Mouse (Mus musculus) frontal cortex, postnatal 14 days (tissue): Measurements from ENCODE around the gene Pon1.
"Not testable (repeated sequence)": the region's sequence is repeated elsewhere in the genome, so short reads cannot be mapped to it uniquely, and the experiment has no call there.

Source experiments
- DNase-seq, 2 experiments: peaks; one replicate each; pipeline ENCODE4 v3.0.0; 2022; ENCODE audit warnings: low spot score in 2 of 2

Gene Pon1

GRCm38 (mm10) chr6:5193693-5194092 is at the start of gene Pon1:
Pon1 (minus strand) TSS chr6:5193946.
- no peak for DNase-seq

- DNase-seq = no peak
Observed at GRCm38 (mm10) chr6:5238799-5239198, 45.1 kb upstream of the Pon1 start.

GRCm38 (mm10) chr6:5237510-5237909 is 43.8 kb upstream of the Pon1 start:
- no peak for DNase-seq

- no peak for DNase-seq
Observed at GRCm38 (mm10) chr6:5236843-5237371, 43.2 kb upstream of the Pon1 start.

- no peak for DNase-seq
Observed at GRCm38 (mm10) chr6:5234563-5234962, 40.8 kb upstream of the Pon1 start.

- no peak for DNase-seq
Observed at GRCm38 (mm10) chr6:5233812-5234211, 40.1 kb upstream of the Pon1 start.

- no peak for DNase-seq
Observed at GRCm38 (mm10) chr6:5232022-5232421, 38.3 kb upstream of the Pon1 start.

GRCm38 (mm10) chr6:5230261-5230660 is 36.5 kb upstream of the Pon1 start:
- no peak for DNase-seq

GRCm38 (mm10) chr6:5223551-5223950 is 29.8 kb upstream of the Pon1 start:
- DNase-seq = not testable (repeated sequence)

GRCm38 (mm10) chr6:5222080-5222479 is 28.3 kb upstream of the Pon1 start:
- no peak for DNase-seq

- no peak for DNase-seq
Observed at GRCm38 (mm10) chr6:5218190-5218589, 24.4 kb upstream of the Pon1 start.

GRCm38 (mm10) chr6:5207817-5208216 is 14.1 kb upstream of the Pon1 start:
- DNase-seq = no peak

- DNase-seq = no peak
Observed at GRCm38 (mm10) chr6:5199916-5200315, 6.2 kb upstream of the Pon1 start.

GRCm38 (mm10) chr6:5199376-5199905 is 5.7 kb upstream of the Pon1 start:
- no peak for DNase-seq

- DNase-seq = no peak
Observed at GRCm38 (mm10) chr6:5198590-5198989, 4.8 kb upstream of the Pon1 start.

GRCm38 (mm10) chr6:5190761-5191160 is 3.0 kb downstream of the Pon1 start:
- no peak for DNase-seq

GRCm38 (mm10) chr6:5189507-5189906 is 4.2 kb downstream of the Pon1 start:
- no peak for DNase-seq

- DNase-seq = no peak
Observed at GRCm38 (mm10) chr6:5188938-5189337, 4.8 kb downstream of the Pon1 start.

GRCm38 (mm10) chr6:5188036-5188435 is 5.7 kb downstream of the Pon1 start:
- no peak for DNase-seq

GRCm38 (mm10) chr6:5187586-5187985 is 6.2 kb downstream of the Pon1 start:
- DNase-seq = no peak

GRCm38 (mm10) chr6:5186229-5186950 is 7.4 kb downstream of the Pon1 start:
- no peak for DNase-seq

- no peak for DNase-seq
Observed at GRCm38 (mm10) chr6:5180645-5181044, 13.1 kb downstream of the Pon1 start.

GRCm38 (mm10) chr6:5179189-5179588 is 14.6 kb downstream of the Pon1 start:
- DNase-seq = no peak
